Mouse (Mus musculus) testis, adult 2 months (tissue): ENCODE measurements around the gene Akap2.

Experiments
- CTCF ChIP-seq: fragments of 200-500 bp; IDR thresholded peaks from 2 replicates; pipeline ENCODE4 v1.5.1; 2012; ENCODE audit warnings: low read depth, mild to moderate bottlenecking, inconsistent platforms, low read length, moderate library complexity; ENCODE audit not compliant: control insufficient read depth, insufficient read depth, insufficient replicate concordance
- POLR2A ChIP-seq: fragments of 200-500 bp; IDR thresholded peaks from 2 replicates; pipeline ENCODE4 v1.6.1; 2012; ENCODE audit warnings: low read depth, mild to moderate bottlenecking, inconsistent platforms, low read length, moderate library complexity; ENCODE audit not compliant: control insufficient read depth

- TF ChIP-seq POLR2A (no peak), CTCF (no peak)
Measured at GRCm38 (mm10) chr4:57930559-57931170, 213.2 kb downstream of the Akap2 start.
